Comparison of ENCODE assay signal across 20 mouse cellular contexts in the genomic region with DNA sequence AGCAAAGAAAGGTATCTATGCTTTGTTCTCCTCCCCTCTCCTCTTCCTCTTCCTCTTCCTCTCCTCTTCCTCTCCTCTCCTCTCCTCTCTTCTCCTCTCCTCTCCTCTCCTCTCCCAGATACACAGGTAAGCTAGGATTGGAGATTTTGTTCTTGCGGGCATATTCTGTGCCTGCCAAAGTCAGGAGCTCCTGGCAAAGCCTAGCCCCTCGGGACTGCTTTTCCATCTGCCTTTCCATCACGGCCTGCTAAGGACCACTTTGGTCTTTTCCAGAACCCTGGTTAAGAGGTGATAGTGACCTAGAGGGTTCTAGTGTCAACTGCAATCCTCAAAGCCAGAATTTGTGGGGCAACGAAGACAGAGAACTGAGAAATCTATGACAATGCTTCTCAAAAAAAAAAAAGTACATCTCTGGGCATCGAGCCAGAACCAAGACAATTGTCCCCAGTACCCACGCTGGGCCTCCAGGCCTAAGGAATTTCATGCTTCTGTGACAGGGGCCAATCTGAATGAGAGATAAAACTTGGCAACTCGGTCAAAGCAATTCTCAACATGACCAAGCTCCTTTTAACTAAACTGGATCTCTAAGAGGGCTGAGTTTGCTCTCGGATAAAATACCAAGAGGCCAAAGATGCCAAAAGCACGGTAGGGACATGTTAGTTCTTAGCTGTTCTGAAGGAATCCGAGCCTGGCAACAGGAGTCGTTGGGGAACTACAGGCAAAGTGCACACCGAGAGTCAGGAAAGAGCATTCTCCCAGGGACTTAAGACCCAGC. TPM values are rescaled to one million over a fixed set of nuclear protein-coding genes. Genes with fewer than 3 reads are reported as not detected.
DNase-seq lines count a peak whose midpoint lies in the region; ATAC-seq and TF ChIP-seq lines count a peak whose summit lies in the region.
"Had no signal": no experiment of that assay in that cellular context is flagged by ENCODE, and none has a peak within 500 bp of the region (broad histone marks: within the 10 kb centered on the region; RNA-seq: fewer than 3 reads in every experiment).

No protein-coding gene starts in this region.

- H3K4me3 ChIP-seq in lung, embryonic 14.5 days (ENCODE audit: low read depth, low read length) = no peak overlapping the region
- H3K4me3 ChIP-seq: forebrain, embryonic 10.5 days; heart, embryonic 10.5 days; hindbrain, embryonic 13.5 days; neural tube, embryonic 12.5 days had no signal

- H3K9me3 ChIP-seq in lung, embryonic 14.5 days (ENCODE audit: low read depth, low read length) = no peaks in the 10 kb centered on the region
- H3K9me3 ChIP-seq: forebrain, embryonic 10.5 days; heart, embryonic 10.5 days; hindbrain, embryonic 13.5 days; neural tube, embryonic 12.5 days had no signal

- WGBS in lung, embryonic 14.5 days = 66% methylated on average over 12 of the region's 12 CpGs

- no peak for TF ChIP-seq CTCF in lung, embryonic 14.5 days (IDR thresholded peaks at IDR 0.05; ENCODE audit: low read depth)

- H3K27me3 ChIP-seq in lung, embryonic 14.5 days (ENCODE audit: insufficient read depth, low read length) = no peaks in the 10 kb centered on the region
- H3K27me3 ChIP-seq: hindbrain, embryonic 13.5 days; neural tube, embryonic 12.5 days had no signal

- ATAC-seq in cerebellum, adult (ENCODE audit: insufficient number of reproducible peaks, low FRiP score, low TSS enrichment) = no peak
- ATAC-seq in lung, embryonic 14.5 days (ENCODE audit: insufficient read depth) = no peak
- ATAC-seq in activated CD4-positive, CD25-positive, alpha-beta regulatory T cell, adult 4 months = no peak
- ATAC-seq: intestine, postnatal 0 days had no signal

- 0 out of 2 replicates have a peak, but pooled peaks cover 4% of the 10 kb centered on the region for H3K4me1 ChIP-seq in lung, embryonic 14.5 days (ENCODE audit: insufficient read depth)
- H3K4me1 ChIP-seq: forebrain, embryonic 10.5 days; neural tube, embryonic 12.5 days had no signal

- no peaks in the 10 kb centered on the region for H3K36me3 ChIP-seq in lung, embryonic 14.5 days (ENCODE audit: insufficient read depth)
- H3K36me3 ChIP-seq: forebrain, embryonic 10.5 days; heart, embryonic 10.5 days; hindbrain, embryonic 13.5 days; neural tube, embryonic 12.5 days had no signal

- DNase-seq in cerebellum, adult 11-12 months = peak; percentile 28
- peak; percentile 12 for DNase-seq in lung, embryonic 14.5 days
- no peak for DNase-seq in lung, postnatal 36 days
- DNase-seq in urinary bladder, postnatal 14 days (ENCODE audit: low spot score) = peak; percentile 32
- DNase-seq in urinary bladder, adult 2 months (ENCODE audit: low spot score) = no peak
- no peak for DNase-seq in c-Kit-positive CD71-positive TER-119-positive erythroid progenitor cells, embryonic 14.5 days (ENCODE audit: low spot score)
- DNase-seq: gastrocnemius, postnatal 14 days; kidney, postnatal 10 days; thymus, postnatal 36 days had no signal

- H3K9ac ChIP-seq in lung, embryonic 14.5 days = no peak overlapping the region
- H3K9ac ChIP-seq: hindbrain, embryonic 13.5 days; neural tube, embryonic 12.5 days had no signal

- no peak overlapping the region for H3K4me2 ChIP-seq in lung, embryonic 14.5 days
- H3K4me2 ChIP-seq: hindbrain, embryonic 13.5 days; neural tube, embryonic 12.5 days had no signal

- H3K27ac ChIP-seq in lung, embryonic 14.5 days (ENCODE audit: low read depth) = no peak overlapping the region
- H3K27ac ChIP-seq: forebrain, embryonic 10.5 days; heart, embryonic 10.5 days; hindbrain, embryonic 13.5 days; macrophage; neural tube, embryonic 12.5 days had no signal

RNA-seq across cellular contexts. Expression of gene Krt31, which starts 16.1 kb away (rescaled TPM):
- not detected in 2 replicates for polyA plus RNA-seq in lung, embryonic 14.5 days (2014; fragmentation: Nextera tagmentation; extraction: Ambion mirVana)
- polyA plus RNA-seq in urinary bladder, adult 2 months (2012; rRNA removed) = not detected in 2 replicates
- polyA plus RNA-seq in activated CD4-positive, CD25-positive, alpha-beta regulatory T cell, adult 4 months (2017; shearing (Covaris generic)) = not detected
- polyA plus RNA-seq: cerebellum, adult 2 months; embryonic facial prominence, embryonic 11.5 days; forebrain, embryonic 10.5 days; heart, embryonic 10.5 days; hindbrain, embryonic 13.5 days; liver, adult 2 months; macrophage; neural tube, embryonic 12.5 days had no signal

RNA-seq across cellular contexts. Expression of gene Krt32, which starts 21.6 kb away (rescaled TPM):
- not detected in 2 replicates for polyA plus RNA-seq in lung, embryonic 14.5 days (2014; fragmentation: Nextera tagmentation; extraction: Ambion mirVana)
- not detected in 2 replicates for polyA plus RNA-seq in urinary bladder, adult 2 months (2012; rRNA removed)
- not detected for polyA plus RNA-seq in activated CD4-positive, CD25-positive, alpha-beta regulatory T cell, adult 4 months (2017; shearing (Covaris generic))
- polyA plus RNA-seq: cerebellum, adult 2 months; embryonic facial prominence, embryonic 11.5 days; forebrain, embryonic 10.5 days; heart, embryonic 10.5 days; hindbrain, embryonic 13.5 days; intestine, postnatal 0 days; liver, adult 2 months; macrophage; neural tube, embryonic 12.5 days had no signal

RNA-seq across cellular contexts. Expression of gene Krt34, which starts 25.1 kb away (rescaled TPM):
- polyA plus RNA-seq in lung, embryonic 14.5 days (2014; fragmentation: Nextera tagmentation; extraction: Ambion mirVana) = not detected in 2 replicates
- not detected in 2 replicates for polyA plus RNA-seq in urinary bladder, adult 2 months (2012; rRNA removed)
- not detected for polyA plus RNA-seq in activated CD4-positive, CD25-positive, alpha-beta regulatory T cell, adult 4 months (2017; shearing (Covaris generic))
- polyA plus RNA-seq: cerebellum, adult 2 months; embryonic facial prominence, embryonic 11.5 days; forebrain, embryonic 10.5 days; heart, embryonic 10.5 days; hindbrain, embryonic 13.5 days; intestine, postnatal 0 days; liver, adult 2 months; macrophage; neural tube, embryonic 12.5 days had no signal

RNA-seq across cellular contexts. Expression of gene Krt35, which starts 29.6 kb away (rescaled TPM):
- not detected in 2 replicates for polyA plus RNA-seq in lung, embryonic 14.5 days (2014; fragmentation: Nextera tagmentation; extraction: Ambion mirVana)
- polyA plus RNA-seq in urinary bladder, adult 2 months (2012; rRNA removed) = 0.04 and 0.06 TPM in 2 replicates
- polyA plus RNA-seq in activated CD4-positive, CD25-positive, alpha-beta regulatory T cell, adult 4 months (2017; shearing (Covaris generic)) = not detected
- polyA plus RNA-seq: cerebellum, adult 2 months; embryonic facial prominence, embryonic 11.5 days; forebrain, embryonic 10.5 days; heart, embryonic 10.5 days; hindbrain, embryonic 13.5 days; liver, adult 2 months; macrophage; neural tube, embryonic 12.5 days had no signal

RNA-seq across cellular contexts. Expression of gene Krt33b, which starts 36.8 kb away (rescaled TPM):
- polyA plus RNA-seq in lung, embryonic 14.5 days (2014; fragmentation: Nextera tagmentation; extraction: Ambion mirVana) = not detected in 2 replicates
- not detected in 2 replicates for polyA plus RNA-seq in urinary bladder, adult 2 months (2012; rRNA removed)
- not detected for polyA plus RNA-seq in activated CD4-positive, CD25-positive, alpha-beta regulatory T cell, adult 4 months (2017; shearing (Covaris generic))
- polyA plus RNA-seq: cerebellum, adult 2 months; embryonic facial prominence, embryonic 11.5 days; forebrain, embryonic 10.5 days; heart, embryonic 10.5 days; hindbrain, embryonic 13.5 days; intestine, postnatal 0 days; liver, adult 2 months; macrophage; neural tube, embryonic 12.5 days had no signal

Comparison
In these comparisons a context has a peak if more than half of its experiments do, and no peak if none do; other contexts are left out.
1. DNase-seq: peak in cerebellum, adult 11-12 months (single experiment), lung, embryonic 14.5 days (single experiment) and urinary bladder, postnatal 14 days (single experiment); none in lung, postnatal 36 days (single experiment), urinary bladder, adult 2 months (single experiment) and c-Kit-positive CD71-positive TER-119-positive erythroid progenitor cells, embryonic 14.5 days (single experiment).